Mouse (Mus musculus) heart, postnatal 10 days (tissue): ENCODE data around the gene Daglb. TPM values are rescaled to one million over a fixed set of nuclear protein-coding genes. Genes with fewer than 3 reads are reported as not detected.

Experiments used
- DNase-seq, 2 experiments: peaks; one replicate each; pipeline ENCODE4 v3.0.0; 2021
- intact Hi-C: fragments of 180-260 bp; cut with DNase I; formaldehyde crosslinking; loops from one replicate; pipeline ENCODE4 v1.15.1; 2025
- total RNA-seq, 2 experiments: library from RNA; stranded (reverse); gene quantifications; 2 replicates each; pipeline ENCODE4 v1.2.3; 2021

Daglb gene
- total RNA-seq, 2 experiments from 2014 or later: 7.9 to 8.8 TPM

- no peak for DNase-seq
- intact Hi-C loops: no loop called here
Measured at GRCm38 (mm10) chr5:143555233-143555632, 90.8 kb downstream of the Daglb start.

Other genes starting within 250 kb of the Daglb start
- gene Spdye4a, start 237.7 kb upstream of the Daglb start, total RNA-seq: not detected
- gene Zfp12, start 229.4 kb upstream of the Daglb start, total RNA-seq: 10 to 100 TPM in 1 of 2 experiments, 1 to 10 TPM in 1; 9.6 to 12.4 TPM
- gene Zfp316, start 194.6 kb upstream of the Daglb start, total RNA-seq: 1 to 10 TPM; 5.0 to 6.3 TPM
- under 1 TPM; 0.50 to 0.86 TPM for gene Zfp853, start 171.0 kb upstream of the Daglb start, total RNA-seq
- gene E130309D02Rik, start 149.2 kb upstream of the Daglb start, total RNA-seq: 10 to 100 TPM; 19.2 to 20.0 TPM
- gene Zdhhc4, start 135.3 kb upstream of the Daglb start, total RNA-seq: 10 to 100 TPM; 34.6 to 39.7 TPM
- not detected for gene Grid2ip, start 107.2 kb upstream of the Daglb start, total RNA-seq
- gene Kdelr2, start 60.7 kb upstream of the Daglb start, total RNA-seq: 10 to 100 TPM; 84.3 to 93.6 TPM
- 100 to 1,000 TPM; 314 to 339 TPM for gene Rac1, start 63.5 kb downstream of the Daglb start, total RNA-seq
- 100 to 1,000 TPM in 1 of 2 experiments, 10 to 100 TPM in 1; 87.2 to 125 TPM for gene Cyth3, start 157.9 kb downstream of the Daglb start, total RNA-seq